Mouse (Mus musculus) ES-Bruce4 (cell line): ENCODE data around the gene Prdm10. TPM values are rescaled to one million over a fixed set of nuclear protein-coding genes. Genes with fewer than 3 reads are reported as not detected.

Experiments used
- H3K27ac ChIP-seq: 2 replicates; pipeline ENCODE4 v1.5.1; 2012; ENCODE audit warnings: low read length, inconsistent platforms; ENCODE audit not compliant: insufficient read depth
- H3K27me3 ChIP-seq: 2 replicates; pipeline ENCODE4 v1.6.1; 2012; ENCODE audit warnings: mild to moderate bottlenecking, low read length, inconsistent platforms; ENCODE audit not compliant: control insufficient read depth, poor library complexity, insufficient read depth, severe bottlenecking
- H3K36me3 ChIP-seq: 2 replicates; pipeline ENCODE4 v1.6.1; 2012; ENCODE audit warnings: inconsistent platforms, mild to moderate bottlenecking, low read length, moderate library complexity; ENCODE audit not compliant: control insufficient read depth, poor library complexity, insufficient read depth, severe bottlenecking
- H3K4me1 ChIP-seq: one replicate; pipeline ENCODE4 v1.8.1; 2011; ENCODE audit warnings: low read length; ENCODE audit not compliant: control insufficient read depth, insufficient read depth
- H3K4me3 ChIP-seq: 2 replicates; pipeline ENCODE4 v1.5.1; 2011; ENCODE audit warnings: low read depth, mild to moderate bottlenecking, low read length
- H3K9ac ChIP-seq: 2 replicates; pipeline ENCODE4 v1.6.1; 2012; ENCODE audit warnings: low read depth, mild to moderate bottlenecking, inconsistent platforms; ENCODE audit not compliant: poor library complexity, severe bottlenecking
- H3K9me3 ChIP-seq: replicated peaks from 2 replicates; pipeline ENCODE4 v1.6.1; 2012; ENCODE audit warnings: mild to moderate bottlenecking, low read length, inconsistent platforms; ENCODE audit not compliant: control insufficient read depth, poor library complexity, insufficient read depth, severe bottlenecking
- CTCF ChIP-seq: IDR thresholded peaks from one replicate; pipeline ENCODE4 v1.8.1; 2011; ENCODE audit warnings: low read depth, low read length
- EP300 ChIP-seq: IDR thresholded peaks from 2 replicates; pipeline ENCODE4 v1.6.1; 2011; ENCODE audit warnings: low read depth, low read length; ENCODE audit not compliant: insufficient read depth
- POLR2A ChIP-seq: IDR thresholded peaks from one replicate; pipeline ENCODE4 v1.8.1; 2011; ENCODE audit warnings: low read length; ENCODE audit not compliant: insufficient read depth
- polyA plus RNA-seq: library from polyadenylated mRNA; stranded (reverse); fragments of >200 nt; gene quantifications from 2 replicates; pipeline ENCODE4 v1.2.4, GENCODE M21; 2011; ENCODE audit warnings: low read depth; ENCODE audit not compliant: missing spikeins, insufficient read depth, insufficient read length

The Prdm10 gene
- polyA plus RNA-seq, 1 experiment = 18.0 TPM

- no peak overlapping the region for H3K27ac ChIP-seq
Observed at GRCm38 (mm10) chr9:31331246-31331645, 50.9 kb downstream of the Prdm10 start.

GRCm38 (mm10) chr9:31331906-31332305, 51.6 kb downstream of the Prdm10 start:
- peak; percentile 33 for TF ChIP-seq CTCF
- no peak for TF ChIP-seq EP300
- no peak overlapping the region for H3K9ac ChIP-seq
- H3K9me3 ChIP-seq = no peaks in the 10 kb centered on the region
- peaks cover 3% of the 10 kb centered on the region; the same call in 1 of the 2 replicates for H3K36me3 ChIP-seq
- H3K27ac ChIP-seq = no peak overlapping the region
- H3K27me3 ChIP-seq = no peaks in the 10 kb centered on the region
- peaks cover 2% of the 10 kb centered on the region for H3K4me1 ChIP-seq
- no peak overlapping the region for H3K4me3 ChIP-seq

More at GRCm38 (mm10) chr9:31331246-31331645, 50.9 kb downstream of the Prdm10 start:
- Histone ChIP-seq H3K36me3 (peaks cover 3% of the 10 kb centered on the region; the same call in 1 of the 2 replicates), H3K4me1 (peaks cover 2% of the 10 kb centered on the region), H3K9me3 (no peaks in the 10 kb centered on the region), H3K4me3 (no peak overlapping the region), H3K27me3 (no peaks in the 10 kb centered on the region), H3K9ac (no peak overlapping the region)
- no peak for TF ChIP-seq CTCF
- no peak for TF ChIP-seq EP300
- no peak for TF ChIP-seq POLR2A

DNA sequence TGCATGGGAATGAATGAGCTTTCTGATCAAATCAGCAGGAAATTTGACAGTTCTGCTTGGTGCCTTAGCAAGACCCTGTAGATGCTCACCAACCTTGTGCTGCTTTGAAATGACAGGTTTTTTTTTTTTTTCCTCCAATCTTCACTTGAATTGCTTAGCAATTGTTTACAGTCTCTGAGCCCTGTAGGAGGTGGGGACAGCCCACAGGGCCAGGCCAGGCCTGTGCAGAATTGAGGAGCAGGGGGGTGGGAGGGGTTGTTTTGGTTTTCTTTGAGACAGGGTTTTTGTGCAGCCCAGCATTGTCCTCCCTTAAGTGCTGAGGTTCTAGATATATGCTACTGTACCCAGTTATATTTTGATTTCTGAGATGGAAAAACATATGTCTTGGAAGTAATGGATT, 52.5 kb downstream of the Prdm10 start:
- Histone ChIP-seq H3K4me3 (no peak overlapping the region), H3K27ac (no peak overlapping the region), H3K4me1 (peaks cover 2% of the 10 kb centered on the region), H3K36me3 (peaks cover 3% of the 10 kb centered on the region; the same call in 1 of the 2 replicates), H3K27me3 (no peaks in the 10 kb centered on the region), H3K9me3 (no peaks in the 10 kb centered on the region), H3K9ac (no peak overlapping the region)
- TF ChIP-seq CTCF (no peak), EP300 (no peak), POLR2A (no peak)

DNA sequence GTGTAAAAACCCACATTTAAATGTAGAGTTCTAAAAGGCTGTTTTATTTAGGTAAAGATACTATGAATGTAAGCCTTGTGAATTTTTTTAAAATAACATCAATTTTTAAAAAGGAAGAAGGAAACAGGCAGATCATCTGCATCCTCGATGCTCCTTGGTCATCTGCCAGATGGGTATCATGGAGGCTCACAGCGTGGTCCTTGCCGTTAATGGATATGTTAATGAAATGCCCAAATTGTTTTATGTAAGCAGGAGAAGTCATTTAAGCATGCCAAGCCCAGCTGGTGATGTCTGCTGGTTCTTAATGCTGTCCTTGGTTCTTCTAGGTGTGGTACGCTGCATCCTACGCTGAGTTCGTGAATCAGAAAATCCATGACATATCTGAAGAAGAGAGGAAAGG, 54.7 kb downstream of the Prdm10 start:
- Histone ChIP-seq H3K9me3 (no peaks in the 10 kb centered on the region), H3K36me3 (0 out of 2 replicates have a peak, but pooled peaks cover under 1% of the 10 kb centered on the region), H3K4me1 (peaks cover 2% of the 10 kb centered on the region), H3K4me3 (no peak overlapping the region), H3K9ac (no peak overlapping the region), H3K27ac (no peak overlapping the region), H3K27me3 (no peaks in the 10 kb centered on the region)
- TF ChIP-seq CTCF (no peak), EP300 (no peak), POLR2A (no peak)

DNA sequence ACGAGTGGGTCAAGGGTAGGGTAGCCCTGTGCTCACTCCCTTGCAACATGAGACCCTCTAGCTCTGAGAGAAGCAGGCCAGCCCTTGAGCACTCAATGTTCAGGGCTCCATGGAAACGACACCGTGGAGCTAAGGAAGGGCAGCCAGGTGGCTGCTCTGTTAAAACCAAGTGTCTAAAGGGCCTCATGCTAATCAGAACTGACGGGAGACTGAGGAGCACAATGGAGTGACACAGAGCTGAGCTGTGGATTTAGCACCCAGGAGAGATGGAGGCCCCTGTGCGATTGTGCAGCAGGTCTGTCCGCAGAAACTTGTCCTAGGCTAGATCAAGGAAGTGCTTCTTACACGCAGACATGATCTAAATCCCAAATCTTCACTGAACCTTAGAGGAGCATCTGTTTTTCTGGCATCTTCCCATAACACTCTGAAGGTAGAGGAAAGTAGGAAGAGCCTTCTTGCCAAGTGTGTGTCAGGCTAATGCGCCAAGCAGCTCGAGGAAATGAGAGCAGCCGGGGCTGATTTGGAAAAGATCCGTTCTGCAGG, 64.0 kb downstream of the Prdm10 start:
- H3K27ac ChIP-seq = no peak overlapping the region

GRCm38 (mm10) chr9:31346575-31347080, 66.3 kb downstream of the Prdm10 start:
- H3K27me3 ChIP-seq = no peaks in the 10 kb centered on the region
- H3K27ac ChIP-seq = no peak overlapping the region
- H3K9me3 ChIP-seq = no peaks in the 10 kb centered on the region
- no peaks in the 10 kb centered on the region for H3K36me3 ChIP-seq
- TF ChIP-seq POLR2A (no peak), CTCF (no peak), EP300 (no peak)
- no peak overlapping the region for H3K4me3 ChIP-seq
- no peaks in the 10 kb centered on the region for H3K4me1 ChIP-seq
- no peak overlapping the region for H3K9ac ChIP-seq

More for the DNA sequence above, 64.0 kb downstream of the Prdm10 start:
- Histone ChIP-seq H3K4me1 (no peaks in the 10 kb centered on the region), H3K9ac (no peak overlapping the region), H3K4me3 (no peak overlapping the region), H3K9me3 (no peaks in the 10 kb centered on the region), H3K27me3 (no peaks in the 10 kb centered on the region), H3K36me3 (no peaks in the 10 kb centered on the region)
- no peak for TF ChIP-seq POLR2A
